Mouse (Mus musculus): ENCODE data around the gene Ephb2.

DNA sequence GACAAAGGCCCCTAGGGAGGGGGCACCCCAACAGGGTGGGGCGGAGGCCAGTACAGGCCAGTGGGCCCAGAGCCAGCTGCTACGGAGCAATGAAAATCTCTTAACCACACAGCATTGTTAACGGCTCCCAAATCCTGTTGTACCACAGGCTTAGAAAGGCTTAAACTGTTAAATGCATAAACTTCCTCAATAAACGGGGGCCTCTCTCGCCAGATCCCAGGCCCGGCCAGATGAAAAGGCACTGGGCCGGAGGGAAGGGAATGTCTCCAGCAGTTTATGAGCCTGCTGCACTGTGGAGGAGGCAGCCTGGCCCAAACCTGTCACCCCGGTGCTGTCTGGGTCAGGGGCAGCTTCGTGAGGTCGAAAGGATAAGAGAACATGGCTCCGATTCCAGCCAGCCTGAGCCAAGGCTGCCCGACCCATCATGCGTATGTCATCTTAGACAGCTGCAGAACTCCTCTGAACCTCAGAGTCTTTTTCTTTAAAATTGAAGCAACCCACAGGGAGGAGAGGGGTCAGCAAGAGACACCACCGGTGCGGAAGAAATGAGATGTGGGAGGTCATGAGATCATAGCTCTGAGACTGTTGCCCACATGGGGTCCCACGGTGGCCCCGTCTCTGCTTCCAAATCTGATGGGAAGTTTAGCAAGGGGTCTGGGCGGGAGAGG is 73.9 kb downstream of the Ephb2 start:
- TF ChIP-seq CTCF (IDR thresholded peaks at IDR 0.05; ENCODE audit: insufficient read depth, low read length) = no peak
- TF ChIP-seq POLR2A (IDR thresholded peaks at IDR 0.05; ENCODE audit: borderline replicate concordance, extremely low read depth, low read depth, low read length) = no peak

Measured in lung, adult 2 months (tissue).